Mouse (Mus musculus) erythroblast, embryonic 14.5 days (primary cell): ENCODE data around the gene Map4k4.

ENCODE experiments used
- GATA1 ChIP-seq: IDR thresholded peaks from 2 replicates; pipeline ENCODE4 v1.6.1; 2012; ENCODE audit warnings: low read length, inconsistent platforms, mixed read lengths
- TAL1 ChIP-seq: IDR thresholded peaks from 3 replicates; pipeline ENCODE4 v1.6.1; 2012; ENCODE audit warnings: low read length, inconsistent platforms, mixed read lengths

GRCm38 (mm10) chr1:39975005-39975404 lies 74.3 kb downstream of the Map4k4 start:
- TF ChIP-seq GATA1 (no peak), TAL1 (no peak)
